Mouse (Mus musculus) layer of hippocampus, postnatal 36 days (tissue): ENCODE measurements around the gene Ntan1. TPM values are rescaled to one million over a fixed set of nuclear protein-coding genes. Genes with fewer than 3 reads are reported as not detected.
A peak's percentile ranks its signal among the peaks of the same experiment; 100 is the strongest.
"Not testable (repeated sequence)": the region's sequence is repeated elsewhere in the genome, so short reads cannot be mapped to it uniquely, and the experiment has no call there.

Experiments
- DNase-seq, 2 experiments: peaks; one replicate each; pipeline ENCODE4 v3.0.0; 2022
- total RNA-seq, 2 experiments: library from RNA; stranded (reverse); gene quantifications; 2 replicates each; pipeline ENCODE4 v1.2.3; 2021

Ntan1 gene
- 10 to 100 TPM; 78.6 to 95.1 TPM for total RNA-seq

- DNase-seq = peak; percentile 93 to 94
Measured at GRCm38 (mm10) chr16:13818560-13819393, at the start of gene Ntan1. Gene Ntan1 (plus strand): TSS chr16:13818845.

- DNase-seq = not testable (repeated sequence)
Measured at GRCm38 (mm10) chr16:13771603-13772002, 47.0 kb upstream of the Ntan1 start.

- not testable (repeated sequence) for DNase-seq
Measured at GRCm38 (mm10) chr16:13772051-13772450, 46.6 kb upstream of the Ntan1 start.

GRCm38 (mm10) chr16:13774011-13774410 is 44.6 kb upstream of the Ntan1 start:
- DNase-seq = not testable (repeated sequence)

- DNase-seq = not testable (repeated sequence)
Measured at GRCm38 (mm10) chr16:13774651-13775050, 44.0 kb upstream of the Ntan1 start.

- DNase-seq = peak; percentile 89 to 91
Measured at GRCm38 (mm10) chr16:13780353-13781036, 38.1 kb upstream of the Ntan1 start, which contains the start of gene Rrn3. Gene Rrn3 (plus strand): TSS chr16:13780708.

- no peak for DNase-seq
Measured at GRCm38 (mm10) chr16:13781216-13781615, 37.4 kb upstream of the Ntan1 start.

GRCm38 (mm10) chr16:13785932-13786331 is 32.7 kb upstream of the Ntan1 start:
- no peak for DNase-seq

- not testable (repeated sequence) for DNase-seq
Measured at GRCm38 (mm10) chr16:13793441-13793840, 25.2 kb upstream of the Ntan1 start.

GRCm38 (mm10) chr16:13796746-13797175 is 21.9 kb upstream of the Ntan1 start:
- DNase-seq = no peak

GRCm38 (mm10) chr16:13801231-13801630 is 17.4 kb upstream of the Ntan1 start:
- DNase-seq = no peak

GRCm38 (mm10) chr16:13804666-13805065 is 14.0 kb upstream of the Ntan1 start:
- no peak for DNase-seq

- DNase-seq = no peak
Measured at GRCm38 (mm10) chr16:13807616-13808015, 11.0 kb upstream of the Ntan1 start.

GRCm38 (mm10) chr16:13808410-13808809 is 10.2 kb upstream of the Ntan1 start:
- no peak for DNase-seq

- DNase-seq = no peak
Measured at GRCm38 (mm10) chr16:13812152-13812551, 6.5 kb upstream of the Ntan1 start.

GRCm38 (mm10) chr16:13813200-13813599 is 5.4 kb upstream of the Ntan1 start:
- no peak for DNase-seq

- peak in 1 of 2 experiments; percentile 50 for DNase-seq
Measured at GRCm38 (mm10) chr16:13819394-13819743, 724 bp downstream of the Ntan1 start.

- no peak for DNase-seq
Measured at GRCm38 (mm10) chr16:13819806-13820500, 1.3 kb downstream of the Ntan1 start.

- DNase-seq = no peak
Measured at GRCm38 (mm10) chr16:13820771-13821170, 2.1 kb downstream of the Ntan1 start.

- DNase-seq = no peak
Measured at GRCm38 (mm10) chr16:13825781-13826490, 7.3 kb downstream of the Ntan1 start.

- DNase-seq = no peak
Measured at GRCm38 (mm10) chr16:13826511-13826910, 7.9 kb downstream of the Ntan1 start.

GRCm38 (mm10) chr16:13830444-13830843 is 11.8 kb downstream of the Ntan1 start:
- DNase-seq = no peak
